In the genomic region with DNA sequence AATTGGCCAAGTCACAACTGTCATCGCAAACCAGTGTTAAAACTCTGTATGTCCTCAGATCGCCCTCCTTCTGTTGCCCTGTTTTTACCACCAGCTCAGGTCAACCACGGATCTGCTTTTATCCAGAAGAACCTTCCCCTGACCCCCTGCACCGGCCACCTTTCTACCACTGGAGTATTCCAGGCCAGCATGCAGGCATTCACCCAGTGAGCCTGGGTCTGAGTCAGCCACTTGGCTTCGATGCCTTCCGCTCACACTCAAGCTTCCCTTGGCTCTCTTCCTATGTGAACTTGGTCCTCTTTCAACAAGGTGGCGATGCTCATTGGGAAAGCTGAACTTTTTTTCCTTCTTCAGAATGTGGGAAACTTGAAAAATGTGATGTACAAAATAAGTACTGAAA, we compare ENCODE assay signal across 13 mouse cellular contexts.
DNase-seq lines count a peak whose midpoint lies in the region; ATAC-seq and TF ChIP-seq lines count a peak whose summit lies in the region.
"Had no signal": no experiment of that assay in that cellular context is flagged by ENCODE, and none has a peak within 500 bp of the region (broad histone marks: within the 10 kb centered on the region; RNA-seq: fewer than 3 reads in every experiment).

No protein-coding gene starts in this region.

- WGBS in heart, embryonic 10.5 days: 78% methylated on average over 7 of the region's 7 CpGs
- WGBS in heart, embryonic 11.5 days (ENCODE audit: insufficient replicate concordance): 71% methylated on average over 7 of the region's 7 CpGs
- 81% methylated on average over 7 of the region's 7 CpGs for WGBS in forebrain, embryonic 11.5 days

- H3K9me3 ChIP-seq in heart, embryonic 10.5 days: no peaks in the 10 kb centered on the region
- no peaks in the 10 kb centered on the region for H3K9me3 ChIP-seq in heart, embryonic 11.5 days (replicated peaks; ENCODE audit: control insufficient read depth, low read length)
- no peaks in the 10 kb centered on the region for H3K9me3 ChIP-seq in forebrain, embryonic 11.5 days (ENCODE audit: control insufficient read depth, low read length)
- H3K9me3 ChIP-seq: forebrain, embryonic 10.5 days; neural tube, embryonic 13.5 days had no signal

- peak; percentile 22 for DNase-seq in heart, embryonic 10.5 days (ENCODE audit: low spot score)
- peak; percentile 7 for DNase-seq in testis, postnatal 10 days (ENCODE audit: low spot score)
- DNase-seq in testis, postnatal 14 days (ENCODE audit: low spot score): no peak
- DNase-seq in cerebellum, postnatal 10 days: peak; percentile 20 to 32
- DNase-seq in left cerebral cortex, adult 2 months (ENCODE audit: extremely low spot score in 1 of 2, low spot score in 2 of 2): no peak
- DNase-seq in forebrain, embryonic 11.5 days (ENCODE audit: low spot score): no peak
- no peak for DNase-seq in B cell, adult 2 months
- DNase-seq: kidney, adult 8-10 months; thymus, postnatal 25 days had no signal

- peaks cover 7% of the 10 kb centered on the region; the same call in 1 of the 2 replicates for H3K4me1 ChIP-seq in heart, embryonic 10.5 days
- H3K4me1 ChIP-seq in heart, embryonic 11.5 days (ENCODE audit: control insufficient read depth, insufficient read depth, low read length): peaks cover 7% of the 10 kb centered on the region; the same call in 1 of the 2 replicates
- H3K4me1 ChIP-seq in forebrain, embryonic 11.5 days (replicated peaks; ENCODE audit: control insufficient read depth, insufficient read depth, low read length): no peaks in the 10 kb centered on the region; the same call in 1 of the 2 replicates

- no peak for ATAC-seq in heart, embryonic 11.5 days (replicated peaks; ENCODE audit: insufficient number of reproducible peaks, low FRiP score, low TSS enrichment)
- no peak for ATAC-seq in forebrain, embryonic 11.5 days (replicated peaks; ENCODE audit: low FRiP score)

- H3K4me2 ChIP-seq in heart, embryonic 11.5 days: no peak overlapping the region
- no peak overlapping the region for H3K4me2 ChIP-seq in forebrain, embryonic 11.5 days (ENCODE audit: low read depth, low read length, severe bottlenecking)
- H3K4me2 ChIP-seq: liver, embryonic 11.5 days; neural tube, embryonic 13.5 days had no signal

- no peak for TF ChIP-seq CTCF in left cerebral cortex, adult 2 months (IDR thresholded peaks at IDR 0.05)

- no peaks in the 10 kb centered on the region for H3K27me3 ChIP-seq in heart, embryonic 10.5 days (ENCODE audit: insufficient read depth, poor library complexity, severe bottlenecking)
- no peaks in the 10 kb centered on the region for H3K27me3 ChIP-seq in heart, embryonic 11.5 days (ENCODE audit: control insufficient read depth, insufficient read depth, low read length)
- H3K27me3 ChIP-seq in forebrain, embryonic 11.5 days (ENCODE audit: control insufficient read depth, insufficient read depth, low read length): no peaks in the 10 kb centered on the region
- H3K27me3 ChIP-seq: neural tube, embryonic 13.5 days had no signal

- H3K27ac ChIP-seq in heart, embryonic 10.5 days: no peak overlapping the region
- no peak overlapping the region for H3K27ac ChIP-seq in heart, embryonic 11.5 days (ENCODE audit: low read depth, low read length)
- no peak overlapping the region; the same call in 1 of the 2 replicates for H3K27ac ChIP-seq in left cerebral cortex, adult 2 months
- H3K27ac ChIP-seq in forebrain, embryonic 11.5 days (ENCODE audit: low read depth, low read length): no peak overlapping the region
- H3K27ac ChIP-seq: neural tube, embryonic 13.5 days had no signal

- H3K9ac ChIP-seq in heart, embryonic 11.5 days (ENCODE audit: low read depth, low read length): no peak overlapping the region
- H3K9ac ChIP-seq in forebrain, embryonic 11.5 days (ENCODE audit: low read length): no peak overlapping the region
- H3K9ac ChIP-seq: neural tube, embryonic 13.5 days had no signal

- H3K4me3 ChIP-seq in heart, embryonic 10.5 days: no peak overlapping the region
- H3K4me3 ChIP-seq in heart, embryonic 11.5 days (ENCODE audit: low read depth, low read length): no peak overlapping the region
- no peak overlapping the region for H3K4me3 ChIP-seq in left cerebral cortex, adult 2 months
- H3K4me3 ChIP-seq in forebrain, embryonic 11.5 days (ENCODE audit: low read depth, low read length): no peak overlapping the region
- H3K4me3 ChIP-seq: forebrain, embryonic 10.5 days; neural tube, embryonic 13.5 days had no signal

- H3K36me3 ChIP-seq in heart, embryonic 10.5 days: no peaks in the 10 kb centered on the region
- no peaks in the 10 kb centered on the region for H3K36me3 ChIP-seq in heart, embryonic 11.5 days (ENCODE audit: control insufficient read depth, insufficient read depth, low read length)
- H3K36me3 ChIP-seq in forebrain, embryonic 11.5 days (ENCODE audit: control insufficient read depth, insufficient read depth, low read length): no peaks in the 10 kb centered on the region
- H3K36me3 ChIP-seq: forebrain, embryonic 10.5 days; neural tube, embryonic 13.5 days had no signal

- intact Hi-C loops in left cerebral cortex, adult 2 months (cut with DNase I): no loop called here

Comparison
In these comparisons a context has a peak if more than half of its experiments do, and no peak if none do; other contexts are left out.
1. DNase-seq: peak in heart, embryonic 10.5 days (single experiment), testis, postnatal 10 days (single experiment) and cerebellum, postnatal 10 days (2 of 2); none in testis, postnatal 14 days (single experiment), left cerebral cortex, adult 2 months (0 of 2), forebrain, embryonic 11.5 days (single experiment) and B cell, adult 2 months (0 of 2).